33 mouse cellular contexts compared by ENCODE assay signal in the genomic region with DNA sequence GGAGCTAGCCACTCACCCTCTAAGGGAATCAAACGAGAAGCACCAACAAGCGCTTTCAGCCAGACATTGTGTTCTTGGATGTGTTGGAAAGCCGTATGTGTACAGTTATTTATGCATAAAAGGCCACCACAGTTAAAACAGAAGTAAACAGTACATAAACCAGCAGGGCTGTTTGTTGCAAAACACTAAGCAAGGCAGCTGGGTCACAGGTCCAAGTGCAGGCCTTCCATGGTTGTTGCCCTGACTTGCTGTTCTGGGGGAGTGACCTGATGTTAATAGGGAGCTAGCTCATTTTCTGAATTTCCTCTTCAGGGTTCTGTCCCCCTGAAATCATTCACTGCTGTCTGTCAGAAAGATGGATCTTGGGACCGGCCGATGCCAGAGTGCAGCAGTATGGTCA. TPM values are rescaled to one million over a fixed set of nuclear protein-coding genes. Genes with fewer than 3 reads are reported as not detected.
DNase-seq lines count a peak whose midpoint lies in the region; TF ChIP-seq lines count a peak whose summit lies in the region.
"Had no signal": no experiment of that assay in that cellular context is flagged by ENCODE, and none has a peak within 500 bp of the region (broad histone marks: within the 10 kb centered on the region; RNA-seq: fewer than 3 reads in every experiment).

No protein-coding gene starts in this region.

- peak; percentile 55 for DNase-seq in kidney, adult 2 months
- DNase-seq in kidney, postnatal 4 days = no peak
- peak; percentile 29 for DNase-seq in kidney, postnatal 14 days
- DNase-seq in kidney, adult 18-20 months = no peak
- no peak for DNase-seq in MEL (ENCODE audit: low read depth, low spot score)
- no peak for DNase-seq in cerebellum, postnatal 14 days
- DNase-seq: adrenal gland, adult 8-10 months; cerebellum, adult 2 months; cerebellum, postnatal 25 days; heart, postnatal 14 days; layer of hippocampus, postnatal 36 days; liver, embryonic 13.5 days; lung, adult 2 months; lung, postnatal 10 days; thymus, postnatal 4 days had no signal

- peaks cover 22% of the 10 kb centered on the region for H3K4me1 ChIP-seq in kidney, adult 2 months (ENCODE audit: control insufficient read depth, insufficient read depth, low read length)
- no peaks in the 10 kb centered on the region for H3K4me1 ChIP-seq in MEL (ENCODE audit: control insufficient read depth in 1 of 2, insufficient read depth in 2 of 2, low read length in 2 of 2)
- H3K4me1 ChIP-seq: embryonic facial prominence, embryonic 10.5 days; hindbrain, embryonic 10.5 days had no signal

- WGBS in kidney, adult 2 months = 58% methylated on average over 5 of the region's 5 CpGs

- H3K9me3 ChIP-seq in MEL (replicated peaks; ENCODE audit: insufficient read depth, low read length) = no peaks in the 10 kb centered on the region
- H3K9me3 ChIP-seq: embryonic facial prominence, embryonic 10.5 days; embryonic facial prominence, embryonic 15.5 days; forebrain, embryonic 15.5 days; hindbrain, embryonic 10.5 days; hindbrain, embryonic 15.5 days; liver, embryonic 13.5 days; midbrain, embryonic 13.5 days had no signal

- H3K9ac ChIP-seq in MEL (ENCODE audit: control insufficient read depth, low read depth, low read length, poor library complexity, severe bottlenecking) = no peak overlapping the region
- H3K9ac ChIP-seq: embryonic facial prominence, embryonic 15.5 days; forebrain, embryonic 15.5 days; hindbrain, embryonic 15.5 days; liver, embryonic 13.5 days; midbrain, embryonic 13.5 days had no signal

- no peak overlapping the region for H3ac ChIP-seq in myocyte (ENCODE audit: control insufficient read depth, insufficient read length)

- no peak overlapping the region for H3K4me2 ChIP-seq in myocyte (ENCODE audit: low read depth)
- H3K4me2 ChIP-seq: embryonic facial prominence, embryonic 15.5 days; forebrain, embryonic 15.5 days; hindbrain, embryonic 15.5 days; liver, embryonic 13.5 days; midbrain, embryonic 13.5 days had no signal

- no peak for TF ChIP-seq RAD21 in MEL (IDR thresholded peaks at IDR 0.05; ENCODE audit: low read depth, low read length)

- TF ChIP-seq EP300 in MEL (IDR thresholded peaks at IDR 0.05; ENCODE audit: low read depth in 1 of 2, low read length in 2 of 2) = no peak

- H3K79me2 ChIP-seq in MEL (ENCODE audit: control insufficient read depth, insufficient read depth, low read length, poor library complexity) (no peaks in the 10 kb centered on the region), myocyte (ENCODE audit: control insufficient read depth, insufficient read depth) (no peaks in the 10 kb centered on the region)

- no peak for TF ChIP-seq POLR2A in kidney, adult 2 months (IDR thresholded peaks at IDR 0.05; ENCODE audit: low read depth, low read length)
- no peak for TF ChIP-seq POLR2A in MEL (IDR thresholded peaks at IDR 0.05; ENCODE audit: control insufficient read depth in 1 of 2, insufficient read depth in 1 of 2, low read depth in 1 of 2, low read length in 2 of 2, poor library complexity in 1 of 2)
- no peak for TF ChIP-seq POLR2A in myocyte (IDR thresholded peaks at IDR 0.05; ENCODE audit: insufficient read length, low read depth)

- TF ChIP-seq CTCF in kidney, adult 2 months (conservative IDR thresholded peaks at IDR 0.05; ENCODE audit: insufficient read depth, insufficient read length, low read depth, low read length) = no peak
- TF ChIP-seq CTCF in MEL (IDR thresholded peaks at IDR 0.05 in 2 of 3, conservative IDR thresholded peaks at IDR 0.05 in 1 of 3; ENCODE audit: control insufficient read depth in 1 of 3, insufficient read depth in 1 of 3, low read depth in 2 of 3, low read length in 3 of 3, poor library complexity in 1 of 3, severe bottlenecking in 1 of 3) = no peak

- no peaks in the 10 kb centered on the region for H3K27me3 ChIP-seq in kidney, adult 2 months (replicated peaks; ENCODE audit: control insufficient read depth, insufficient read depth, low read length)
- no peaks in the 10 kb centered on the region for H3K27me3 ChIP-seq in MEL (ENCODE audit: control insufficient read depth in 1 of 2, insufficient read depth in 2 of 2, low read length in 2 of 2)
- H3K27me3 ChIP-seq in myocyte (ENCODE audit: control insufficient read depth, insufficient read depth, insufficient read length) = no peaks in the 10 kb centered on the region
- H3K27me3 ChIP-seq: embryonic facial prominence, embryonic 15.5 days; forebrain, embryonic 15.5 days; hindbrain, embryonic 15.5 days; liver, embryonic 13.5 days; midbrain, embryonic 13.5 days had no signal

- no peak overlapping the region for H3K4me3 ChIP-seq in kidney, adult 2 months (ENCODE audit: insufficient read depth, low read depth, low read length)
- H3K4me3 ChIP-seq in MEL (ENCODE audit: control insufficient read depth in 1 of 2, insufficient read depth in 1 of 2, low read depth in 2 of 2, low read length in 2 of 2) (no peak overlapping the region), myocyte (no peak overlapping the region)
- H3K4me3 ChIP-seq: embryonic facial prominence, embryonic 10.5 days; embryonic facial prominence, embryonic 15.5 days; forebrain, embryonic 15.5 days; hindbrain, embryonic 10.5 days; hindbrain, embryonic 15.5 days; liver, embryonic 13.5 days; midbrain, embryonic 13.5 days had no signal

- H3K36me3 ChIP-seq in kidney, adult 2 months (ENCODE audit: control insufficient read depth, insufficient read depth, low read length) = peaks cover 3% of the 10 kb centered on the region
- no peaks in the 10 kb centered on the region; a peak in 1 of 4 replicates for H3K36me3 ChIP-seq in MEL (ENCODE audit: control insufficient read depth in 1 of 2, insufficient read depth in 2 of 2, low read length in 2 of 2)
- H3K36me3 ChIP-seq in myocyte (ENCODE audit: control insufficient read depth, insufficient read depth) = peaks cover 29% of the 10 kb centered on the region

- H3K27ac ChIP-seq in kidney, adult 2 months (ENCODE audit: insufficient read depth, low read depth, low read length) = peak overlapping the region; percentile 42; the same call in 1 of the 2 replicates
- no peak overlapping the region for H3K27ac ChIP-seq in MEL (ENCODE audit: control insufficient read depth, low read depth, low read length)
- H3K27ac ChIP-seq: embryonic facial prominence, embryonic 10.5 days; embryonic facial prominence, embryonic 15.5 days; forebrain, embryonic 15.5 days; hindbrain, embryonic 10.5 days; hindbrain, embryonic 15.5 days; liver, embryonic 13.5 days; macrophage; midbrain, embryonic 13.5 days had no signal

TF ChIP-seq in MEL, 35 proteins besides CTCF, POLR2A, EP300 and RAD21:
- TF ChIP-seq HCFC1 (IDR thresholded peaks at IDR 0.05; ENCODE audit: low read depth, low read length) (no peak), POLR2AphosphoS2 (IDR thresholded peaks at IDR 0.05; ENCODE audit: low read length) (0 out of 2 replicates have a peak, but pooled peaks have one; percentile 47)

TF ChIP-seq in myocyte, 11 proteins besides CTCF, POLR2A, EP300 and RAD21:
- TF ChIP-seq POLR2AphosphoS2 (IDR thresholded peaks at IDR 0.05; ENCODE audit: insufficient read length, low read depth) (peak; percentile 75), TCF12 (IDR thresholded peaks at IDR 0.05; ENCODE audit: insufficient read depth, poor library complexity, severe bottlenecking) (no peak)

RNA-seq across cellular contexts. Expression of a gene that starts 7.5 kb away (rescaled TPM):
- polyA plus RNA-seq in kidney, adult 2 months (2012; rRNA removed) = 1.7 and 2.7 TPM in 2 replicates
- 0.75 and 1.4 TPM in 2 replicates for total RNA-seq in MEL (2012; rRNA removed)
- polyA plus RNA-seq in MEL (2012; ENCODE audit: insufficient read depth in 1 of 2, insufficient read length in 2 of 2, low read depth in 1 of 2, low replicate concordance in 2 of 2, missing spikeins in 1 of 2) (under 1 TPM in 1 of 2 experiments, not detected in 1; 0.38 TPM), myocyte (2012; fragmentation: generic; extraction: Trizol) (0.43 TPM)
- polyA plus RNA-seq: activated CD4-positive, CD25-positive, alpha-beta regulatory T cell, adult 4 months; embryonic facial prominence, embryonic 10.5 days; heart, embryonic 14.5 days; stomach, embryonic 14.5 days had no signal

RNA-seq across cellular contexts. Expression of a gene that starts 17.0 kb away (rescaled TPM):
- polyA plus RNA-seq in kidney, adult 2 months (2012; rRNA removed) = 67.3 and 93.3 TPM in 2 replicates
- 209 and 211 TPM in 2 replicates for total RNA-seq in MEL (2012; rRNA removed)
- polyA plus RNA-seq in MEL (2012; ENCODE audit: insufficient read depth in 1 of 2, insufficient read length in 2 of 2, low read depth in 1 of 2, low replicate concordance in 2 of 2, missing spikeins in 1 of 2) (100 to 1,000 TPM in 1 of 2 experiments, not detected in 1; 455 TPM), myocyte (2012; fragmentation: generic; extraction: Trizol) (109 TPM)

RNA-seq across cellular contexts. Expression of a gene that starts 18.5 kb away (rescaled TPM):
- 33.1 and 33.9 TPM in 2 replicates for polyA plus RNA-seq in kidney, adult 2 months (2012; rRNA removed)
- 299 and 332 TPM in 2 replicates for total RNA-seq in MEL (2012; rRNA removed)
- polyA plus RNA-seq in MEL (2012; ENCODE audit: insufficient read depth in 1 of 2, insufficient read length in 2 of 2, low read depth in 1 of 2, low replicate concordance in 2 of 2, missing spikeins in 1 of 2) (100 to 1,000 TPM; 305 to 765 TPM), myocyte (2012; fragmentation: generic; extraction: Trizol) (103 TPM)

RNA-seq across cellular contexts. Expression of a gene that starts 33.3 kb away (rescaled TPM):
- 0.17 TPM in 1 of 2 replicates, not detected in the other for polyA plus RNA-seq in kidney, adult 2 months (2012; rRNA removed)
- not detected in 2 replicates for total RNA-seq in MEL (2012; rRNA removed)
- polyA plus RNA-seq in MEL (2012; ENCODE audit: insufficient read depth in 1 of 2, insufficient read length in 2 of 2, low read depth in 1 of 2, low replicate concordance in 2 of 2, missing spikeins in 1 of 2) = not detected
- 0.16 TPM for polyA plus RNA-seq in myocyte (2012; fragmentation: generic; extraction: Trizol)
- total RNA-seq: adrenal gland, adult 8-10 months; layer of hippocampus, adult 8-10 months; layer of hippocampus, postnatal 36 days; megakaryocyte-erythroid progenitor cell, adult 5-6 weeks had no signal
- polyA plus RNA-seq: activated CD4-positive, CD25-positive, alpha-beta regulatory T cell, adult 4 months; CD4-positive, CD25-positive, alpha-beta regulatory T cell, adult 4 months; embryonic facial prominence, embryonic 10.5 days; embryonic facial prominence, embryonic 15.5 days; forebrain, embryonic 15.5 days; hindbrain, embryonic 10.5 days; hindbrain, embryonic 15.5 days; inflammation-experienced regulatory T-cells, adult 6 months; limb, embryonic 11.5 days; liver, embryonic 13.5 days; macrophage; midbrain, embryonic 13.5 days; neural tube, embryonic 14.5 days; stomach, embryonic 14.5 days; thymus, postnatal 0 days had no signal

RNA-seq across cellular contexts. Expression of a gene that starts 51.6 kb away (rescaled TPM):
- polyA plus RNA-seq in kidney, adult 2 months (2012; rRNA removed) = 21.8 TPM in 2 replicates
- 57.3 and 71.5 TPM in 2 replicates for total RNA-seq in MEL (2012; rRNA removed)
- polyA plus RNA-seq in MEL (2012; ENCODE audit: insufficient read depth in 1 of 2, insufficient read length in 2 of 2, low read depth in 1 of 2, low replicate concordance in 2 of 2, missing spikeins in 1 of 2) (100 to 1,000 TPM in 1 of 2 experiments, 10 to 100 TPM in 1; 90.5 to 109 TPM), myocyte (2012; fragmentation: generic; extraction: Trizol) (37.0 TPM)

Comparison
In these comparisons a context has a peak if more than half of its experiments do, and no peak if none do; other contexts are left out.
1. DNase-seq: peak in kidney, adult 2 months (single experiment) and kidney, postnatal 14 days (single experiment); none in kidney, postnatal 4 days (0 of 2), kidney, adult 18-20 months (single experiment), MEL (single experiment) and cerebellum, postnatal 14 days (0 of 2).